Mouse (Mus musculus): ENCODE data around the gene Zfhx2.
A peak's percentile ranks its signal among the peaks of the same experiment; 100 is the strongest.
"Not testable (repeated sequence)": the region's sequence is repeated elsewhere in the genome, so short reads cannot be mapped to it uniquely, and the experiment has no call there.

The Zfhx2 gene

GRCm38 (mm10) chr14:55077481-55078365, 14.4 kb downstream of the Zfhx2 start:
- DNase-seq: peak; percentile 35 to 39

- DNase-seq: no peak
Measured at GRCm38 (mm10) chr14:55076956-55077355, 15.2 kb downstream of the Zfhx2 start.

GRCm38 (mm10) chr14:55076224-55076623, 15.9 kb downstream of the Zfhx2 start:
- peak; percentile 50 to 61 for DNase-seq

GRCm38 (mm10) chr14:55074416-55074815, 17.7 kb downstream of the Zfhx2 start:
- peak; percentile 27 to 46 for DNase-seq

GRCm38 (mm10) chr14:55071756-55072155, 20.4 kb downstream of the Zfhx2 start:
- DNase-seq: no peak

- peak; percentile 29 to 35 for DNase-seq
Measured at GRCm38 (mm10) chr14:55066042-55066441, 26.1 kb downstream of the Zfhx2 start.

GRCm38 (mm10) chr14:55065391-55065790, 26.7 kb downstream of the Zfhx2 start:
- DNase-seq: peak; percentile 47 to 57

GRCm38 (mm10) chr14:55064481-55065370, 27.4 kb downstream of the Zfhx2 start:
- DNase-seq: peak; percentile 65 to 70

GRCm38 (mm10) chr14:55063581-55064381, 28.3 kb downstream of the Zfhx2 start:
- DNase-seq: peak; percentile 53 to 66

GRCm38 (mm10) chr14:55063117-55063516, 29.0 kb downstream of the Zfhx2 start:
- DNase-seq: peak in 1 of 2 experiments; percentile 48

- DNase-seq: peak; percentile 76 to 77
Measured at GRCm38 (mm10) chr14:55062626-55063025, 29.5 kb downstream of the Zfhx2 start.

GRCm38 (mm10) chr14:55061845-55062244, 30.3 kb downstream of the Zfhx2 start:
- DNase-seq: peak in 1 of 2 experiments; percentile 26

- peak; percentile 17 to 31 for DNase-seq
Measured at GRCm38 (mm10) chr14:55059931-55060330, 32.2 kb downstream of the Zfhx2 start.

GRCm38 (mm10) chr14:55059009-55059408, 33.1 kb downstream of the Zfhx2 start:
- no peak for DNase-seq

GRCm38 (mm10) chr14:55055167-55055834, 36.8 kb downstream of the Zfhx2 start:
- DNase-seq: peak; percentile 91 to 94

- peak; percentile 79 to 83 for DNase-seq
Measured at GRCm38 (mm10) chr14:55054191-55054749, 37.9 kb downstream of the Zfhx2 start.

- peak; percentile 91 to 93 for DNase-seq
Measured at GRCm38 (mm10) chr14:55053708-55054190, 38.4 kb downstream of the Zfhx2 start.

- no peak for DNase-seq
Measured at GRCm38 (mm10) chr14:55053050-55053449, 39.1 kb downstream of the Zfhx2 start.

- DNase-seq: peak; percentile 93 to 94
Measured at GRCm38 (mm10) chr14:55052496-55052895, 39.6 kb downstream of the Zfhx2 start.

- no peak for DNase-seq
Measured at GRCm38 (mm10) chr14:55047971-55048531, 44.1 kb downstream of the Zfhx2 start.

GRCm38 (mm10) chr14:55043694-55044093, 48.4 kb downstream of the Zfhx2 start:
- not testable (repeated sequence) for DNase-seq
